Mouse (Mus musculus) forebrain, postnatal 0 days (tissue): ENCODE measurements around the gene Cstf3. TPM values are rescaled to one million over a fixed set of nuclear protein-coding genes. Genes with fewer than 3 reads are reported as not detected.
A peak's percentile ranks its signal among the peaks of the same experiment; 100 is the strongest.

Experiments
- ATAC-seq: fragments of 200-750 bp; cut with Nextera tagmentation; 2 replicates; pipeline ENCODE4 v1.8.0; 2017; ENCODE audit warnings: mild to moderate bottlenecking, moderate library complexity
- DNase-seq: peaks from one replicate; pipeline ENCODE4 v3.0.0-alpha.2; 2015
- H3K27ac ChIP-seq: fragments of 300-500 bp; sonication (generic); 2 replicates; pipeline ENCODE4 v1.5.1; 2014; ENCODE audit warnings: low read depth, mild to moderate bottlenecking, antibody characterized with exemption, low read length, moderate library complexity, mixed read lengths
- H3K27me3 ChIP-seq: fragments of 300-500 bp; sonication (generic); 2 replicates; pipeline ENCODE4 v1.6.1; 2014; ENCODE audit warnings: mild to moderate bottlenecking, low read length, mixed read lengths; ENCODE audit not compliant: insufficient read depth
- H3K36me3 ChIP-seq: fragments of 300-500 bp; sonication (generic); 2 replicates; pipeline ENCODE4 v1.6.1; 2014; ENCODE audit warnings: mild to moderate bottlenecking, moderate library complexity; ENCODE audit not compliant: insufficient read depth
- H3K4me1 ChIP-seq: fragments of 300-500 bp; sonication (generic); 2 replicates; pipeline ENCODE4 v1.6.1; 2014; ENCODE audit warnings: antibody characterized with exemption; ENCODE audit not compliant: insufficient read depth
- H3K4me2 ChIP-seq: fragments of 300-500 bp; sonication (generic); 2 replicates; pipeline ENCODE4 v1.6.1; 2014; ENCODE audit warnings: low read depth, mild to moderate bottlenecking, moderate library complexity
- H3K4me3 ChIP-seq: fragments of 300-500 bp; sonication (generic); 2 replicates; pipeline ENCODE4 v1.5.1; 2014; ENCODE audit warnings: low read depth, low read length, mixed read lengths
- H3K9ac ChIP-seq: fragments of 300-500 bp; sonication (generic); 2 replicates; pipeline ENCODE4 v1.6.1; 2014; ENCODE audit warnings: mild to moderate bottlenecking
- H3K9me3 ChIP-seq: fragments of 300-500 bp; sonication (generic); 2 replicates; pipeline ENCODE4 v1.6.1; 2016; ENCODE audit warnings: low read length
- CTCF ChIP-seq: sonication (generic); IDR thresholded peaks from 2 replicates; pipeline ENCODE4 v1.5.1; 2016; ENCODE audit warnings: antibody characterized with exemption, control low read depth, low read depth
- WGBS: fragments of 180-500 bp; shearing (Covaris S2); extraction: QIAGEN DNeasy Blood & Tissue Kit; methylation state at CpG from one replicate; pipeline ENCODE4 v1.1.7; 2014; 5-methylcytosine and 5-hydroxymethylcytosine counted together
- polyA plus RNA-seq: library from polyadenylated mRNA; unstranded; fragments of >200 nt; fragmentation: Nextera tagmentation; extraction: Ambion mirVana; gene quantifications from 2 replicates; pipeline ENCODE4 v1.2.1, GENCODE M21; 2015
- total RNA-seq: library from RNA; depleted of rRNA; stranded (reverse); fragments of >200 nt; gene quantifications from 2 replicates; pipeline ENCODE4 v1.2.3, GENCODE M21; 2014

Gene Cstf3
- total and polyA plus RNA-seq, 2 experiments from 2014 or later: 33.5 to 65.3 TPM

GRCm38 (mm10) chr2:104583032-104583431 is 7.3 kb upstream of the Cstf3 start:
- Histone ChIP-seq H3K4me1 (no peaks in the 10 kb centered on the region), H3K9me3 (no peaks in the 10 kb centered on the region), H3K9ac (no peak overlapping the region), H3K4me3 (no peak overlapping the region), H3K36me3 (no peaks in the 10 kb centered on the region), H3K27me3 (no peaks in the 10 kb centered on the region), H3K4me2 (no peak overlapping the region), H3K27ac (no peak overlapping the region)
- DNase-seq (no peak), ATAC-seq (no peak)
- TF ChIP-seq CTCF: no peak
- WGBS: 76% methylated on average over 6 of the region's 6 CpGs

GRCm38 (mm10) chr2:104584226-104584625 is 6.1 kb upstream of the Cstf3 start:
- no peak for DNase-seq
- TF ChIP-seq CTCF: peak; percentile 20
- H3K4me1 ChIP-seq: 0 out of 2 replicates have a peak, but pooled peaks cover under 1% of the 10 kb centered on the region
- WGBS: 68% methylated on average over 7 of the region's 7 CpGs
- no peaks in the 10 kb centered on the region for H3K36me3 ChIP-seq
- H3K4me2 ChIP-seq: no peak overlapping the region
- no peak overlapping the region for H3K9ac ChIP-seq
- no peaks in the 10 kb centered on the region for H3K27me3 ChIP-seq
- ATAC-seq: no peak
- no peak overlapping the region for H3K4me3 ChIP-seq
- H3K27ac ChIP-seq: no peak overlapping the region
- H3K9me3 ChIP-seq: no peaks in the 10 kb centered on the region

- H3K4me2 ChIP-seq: no peak overlapping the region
- H3K27ac ChIP-seq: no peak overlapping the region
- H3K4me1 ChIP-seq: peaks cover 5% of the 10 kb centered on the region; the same call in 1 of the 2 replicates
- ATAC-seq (no peak), DNase-seq (peak; percentile 52)
- no peaks in the 10 kb centered on the region for H3K9me3 ChIP-seq
- H3K27me3 ChIP-seq: no peaks in the 10 kb centered on the region
- no peak overlapping the region for H3K4me3 ChIP-seq
- 33% methylated on average over 2 of the region's 2 CpGs for WGBS
- no peak overlapping the region for H3K9ac ChIP-seq
- no peaks in the 10 kb centered on the region for H3K36me3 ChIP-seq
- TF ChIP-seq CTCF: peak; percentile 63
Measured at GRCm38 (mm10) chr2:104585645-104586044, 4.7 kb upstream of the Cstf3 start.

- Histone ChIP-seq H3K4me2 (no peak overlapping the region), H3K36me3 (no peaks in the 10 kb centered on the region), H3K4me1 (peaks cover 18% of the 10 kb centered on the region), H3K9ac (no peak overlapping the region), H3K27ac (no peak overlapping the region), H3K4me3 (no peak overlapping the region), H3K9me3 (no peaks in the 10 kb centered on the region), H3K27me3 (no peaks in the 10 kb centered on the region)
- DNase-seq (no peak), ATAC-seq (no peak)
- TF ChIP-seq CTCF: no peak
- 95% methylated on average over 5 of the region's 5 CpGs for WGBS
Measured at GRCm38 (mm10) chr2:104588552-104588951, 1.8 kb upstream of the Cstf3 start.

- H3K4me3 ChIP-seq: peak overlapping the region; percentile 64
- TF ChIP-seq CTCF: no peak
- DNase-seq (no peak), ATAC-seq (no peak)
- H3K36me3 ChIP-seq: no peaks in the 10 kb centered on the region
- H3K27me3 ChIP-seq: no peaks in the 10 kb centered on the region
- peaks cover 22% of the 10 kb centered on the region for H3K4me1 ChIP-seq
- peak overlapping the region; percentile 80 for H3K9ac ChIP-seq
- peak overlapping the region; percentile 89 for H3K27ac ChIP-seq
- peak overlapping the region; percentile 48 for H3K4me2 ChIP-seq
- under 1% methylated on average over 19 of the region's 19 CpGs for WGBS
- no peaks in the 10 kb centered on the region for H3K9me3 ChIP-seq
Measured at GRCm38 (mm10) chr2:104590829-104591117, 450 bp downstream of the Cstf3 start.

GRCm38 (mm10) chr2:104591141-104591540 is 818 bp downstream of the Cstf3 start:
- Histone ChIP-seq H3K27ac (peak overlapping the region; percentile 89), H3K9ac (peak overlapping the region; percentile 80), H3K36me3 (no peaks in the 10 kb centered on the region), H3K27me3 (no peaks in the 10 kb centered on the region), H3K4me3 (peak overlapping the region; percentile 64), H3K9me3 (no peaks in the 10 kb centered on the region), H3K4me1 (peaks cover 22% of the 10 kb centered on the region), H3K4me2 (peak overlapping the region; percentile 48)
- no peak for ATAC-seq
- no peak for TF ChIP-seq CTCF
- WGBS: 1% methylated on average over 6 of the region's 6 CpGs
- DNase-seq: no peak

- TF ChIP-seq CTCF: no peak
- 58% methylated on average over 1 of the region's 1 CpGs for WGBS
Measured at GRCm38 (mm10) chr2:104595063-104595462, 4.7 kb downstream of the Cstf3 start.

GRCm38 (mm10) chr2:104603431-104603830 is 13.1 kb downstream of the Cstf3 start:
- 20% methylated on average over 1 of the region's 1 CpGs for WGBS
- ATAC-seq (no peak), DNase-seq (no peak)
- no peak for TF ChIP-seq CTCF
- Histone ChIP-seq H3K36me3 (no peaks in the 10 kb centered on the region), H3K9me3 (no peaks in the 10 kb centered on the region), H3K27me3 (no peaks in the 10 kb centered on the region), H3K4me1 (no peaks in the 10 kb centered on the region), H3K9ac (no peak overlapping the region), H3K27ac (no peak overlapping the region), H3K4me3 (no peak overlapping the region), H3K4me2 (no peak overlapping the region)

More at GRCm38 (mm10) chr2:104595063-104595462, 4.7 kb downstream of the Cstf3 start:
- peaks cover 17% of the 10 kb centered on the region for H3K4me1 ChIP-seq
- H3K4me3 ChIP-seq: no peak overlapping the region
- no peaks in the 10 kb centered on the region for H3K27me3 ChIP-seq
- no peak for ATAC-seq
- DNase-seq: no peak
- no peak overlapping the region for H3K27ac ChIP-seq
- H3K9me3 ChIP-seq: no peaks in the 10 kb centered on the region
- no peak overlapping the region for H3K4me2 ChIP-seq
- no peaks in the 10 kb centered on the region for H3K36me3 ChIP-seq
- H3K9ac ChIP-seq: no peak overlapping the region
